Mouse (Mus musculus) lung, postnatal 0 days (tissue): ENCODE data around the gene Rab44. TPM values are rescaled to one million over a fixed set of nuclear protein-coding genes. Genes with fewer than 3 reads are reported as not detected.
A peak's percentile ranks its signal among the peaks of the same experiment; 100 is the strongest.

ENCODE experiments used
- ATAC-seq: fragments of 200-750 bp; cut with Nextera tagmentation; 2 replicates; pipeline ENCODE4 v1.8.0; 2017; ENCODE audit warnings: moderate library complexity
- DNase-seq: peaks from one replicate; pipeline ENCODE4 v3.0.0-alpha.2; 2016; ENCODE audit warnings: low spot score
- H3K27ac ChIP-seq: fragments of 300-500 bp; sonication (generic); 2 replicates; pipeline ENCODE4 v1.5.1; 2014; ENCODE audit warnings: antibody characterized with exemption, mild to moderate bottlenecking, low read length, mixed read lengths
- H3K27me3 ChIP-seq: fragments of 300-500 bp; sonication (generic); replicated peaks from 2 replicates; pipeline ENCODE4 v1.6.1; 2014; ENCODE audit warnings: low read length, mixed read lengths; ENCODE audit not compliant: insufficient read depth
- H3K36me3 ChIP-seq: fragments of 300-500 bp; sonication (generic); 2 replicates; pipeline ENCODE4 v1.6.1; 2014; ENCODE audit warnings: low read length, mixed read lengths; ENCODE audit not compliant: insufficient read depth
- H3K4me1 ChIP-seq: fragments of 300-500 bp; sonication (generic); 2 replicates; pipeline ENCODE4 v1.6.1; 2014; ENCODE audit warnings: antibody characterized with exemption, low read depth, low read length, mixed read lengths; ENCODE audit not compliant: insufficient read depth
- H3K4me2 ChIP-seq: fragments of 300-500 bp; sonication (generic); replicated peaks from 2 replicates; pipeline ENCODE4 v1.6.1; 2014; ENCODE audit warnings: low read depth, mild to moderate bottlenecking, low read length, moderate library complexity, mixed read lengths
- H3K4me3 ChIP-seq: fragments of 300-500 bp; sonication (generic); 2 replicates; pipeline ENCODE4 v1.5.1; 2014; ENCODE audit warnings: low read depth, low read length
- H3K9ac ChIP-seq: fragments of 300-500 bp; sonication (generic); replicated peaks from 2 replicates; pipeline ENCODE4 v1.6.1; 2014; ENCODE audit warnings: low read depth, mild to moderate bottlenecking
- H3K9me3 ChIP-seq: fragments of 300-500 bp; sonication (generic); 2 replicates; pipeline ENCODE4 v1.6.1; 2016; ENCODE audit warnings: low read length, mixed read lengths
- CTCF ChIP-seq: IDR thresholded peaks from 2 replicates; pipeline ENCODE4 v1.5.1; 2016; ENCODE audit warnings: antibody characterized with exemption, mild to moderate bottlenecking
- EP300 ChIP-seq: IDR thresholded peaks from 2 replicates; pipeline ENCODE4 v1.6.1; 2016; ENCODE audit warnings: antibody characterized with exemption, mild to moderate bottlenecking, control low read depth
- WGBS: fragments of 180-500 bp; shearing (Covaris S2); extraction: QIAGEN DNeasy Blood & Tissue Kit; methylation state at CpG from one replicate; pipeline ENCODE4 v1.1.7; 2014; 5-methylcytosine and 5-hydroxymethylcytosine counted together
- polyA plus RNA-seq: library from polyadenylated mRNA; unstranded; fragments of >200 nt; fragmentation: Nextera tagmentation; extraction: Ambion mirVana; gene quantifications from 2 replicates; pipeline ENCODE4 v1.2.1, GENCODE M21; 2015

Rab44 gene
- polyA plus RNA-seq, 1 experiment from 2014 or later = 1.0 TPM

DNA sequence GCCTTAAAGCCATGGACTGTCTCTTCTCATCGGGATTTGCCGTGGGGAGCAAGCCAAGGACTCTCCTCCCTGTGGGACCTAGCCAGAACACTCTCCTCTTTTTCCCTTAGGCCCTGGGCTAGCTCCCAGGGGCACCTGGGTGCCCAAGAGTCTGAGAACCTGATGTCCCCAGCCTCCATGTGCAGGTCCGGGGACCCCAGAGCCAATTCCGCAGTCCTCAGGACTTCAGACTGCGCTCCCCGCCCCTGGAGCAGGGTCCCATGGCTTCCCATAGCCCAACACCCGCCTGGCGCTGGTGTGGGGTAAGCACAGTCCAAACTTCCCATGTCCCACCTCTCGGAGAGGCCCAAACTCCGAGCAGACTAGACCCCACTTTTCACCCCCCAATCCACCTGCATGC lies 28.7 kb upstream of the Rab44 start:
- no peak overlapping the region for H3K9ac ChIP-seq

DNA sequence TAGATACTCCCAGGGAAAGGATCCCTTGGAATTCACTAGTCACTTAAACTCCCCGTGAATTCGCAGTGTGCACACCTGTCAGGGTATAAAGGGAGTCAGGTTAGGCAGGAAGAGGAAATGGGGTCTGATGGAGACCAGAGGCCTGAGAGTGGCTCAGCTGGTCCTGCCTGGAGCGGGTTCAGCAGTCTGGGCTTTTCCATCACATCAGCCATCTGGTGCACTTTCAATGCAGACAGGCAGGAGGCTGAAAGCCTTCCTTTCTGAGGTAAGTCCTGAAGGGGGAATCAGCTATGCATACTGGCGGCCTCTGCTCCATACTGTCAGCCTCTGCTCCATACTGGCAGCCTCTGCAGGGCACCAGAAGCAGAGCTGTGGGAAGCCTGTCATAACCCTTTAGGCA lies 27.0 kb upstream of the Rab44 start:
- no peaks in the 10 kb centered on the region; the same call in 1 of the 2 replicates for H3K4me1 ChIP-seq
- H3K4me2 ChIP-seq = no peak overlapping the region
- ATAC-seq = no peak
- DNase-seq = no peak
- no peak for TF ChIP-seq CTCF
- no peaks in the 10 kb centered on the region for H3K27me3 ChIP-seq
- H3K9ac ChIP-seq = no peak overlapping the region
- H3K9me3 ChIP-seq = no peaks in the 10 kb centered on the region
- no peak overlapping the region for H3K27ac ChIP-seq
- no peak overlapping the region for H3K4me3 ChIP-seq
- WGBS = 83% methylated on average over 4 of the region's 4 CpGs
- no peaks in the 10 kb centered on the region for H3K36me3 ChIP-seq

More for the DNA sequence above, 28.7 kb upstream of the Rab44 start:
- H3K27me3 ChIP-seq = no peaks in the 10 kb centered on the region
- no peaks in the 10 kb centered on the region for H3K4me1 ChIP-seq
- H3K4me2 ChIP-seq = no peak overlapping the region
- no peaks in the 10 kb centered on the region for H3K36me3 ChIP-seq
- no peak overlapping the region for H3K4me3 ChIP-seq
- H3K9me3 ChIP-seq = no peaks in the 10 kb centered on the region
- ATAC-seq (no peak), DNase-seq (no peak)
- TF ChIP-seq EP300 (no peak), CTCF (no peak)
- H3K27ac ChIP-seq = no peak overlapping the region
- WGBS = 79% methylated on average over 10 of the region's 10 CpGs

- 78% methylated on average over 3 of the region's 3 CpGs for WGBS
- no peak within 1 kb of the TSS for H3K4me3 ChIP-seq
- H3K36me3 ChIP-seq = no peaks in the 10 kb centered on the region
- ATAC-seq (no peak), DNase-seq (no peak)
- no peaks in the 10 kb centered on the region for H3K9me3 ChIP-seq
- H3K4me2 ChIP-seq = no peak within 1 kb of the TSS
- H3K27me3 ChIP-seq = no peaks in the 10 kb centered on the region; the same call in 1 of the 2 replicates
- H3K4me1 ChIP-seq = peaks cover 5% of the 10 kb centered on the region
- TF ChIP-seq CTCF = no peak
- TF ChIP-seq EP300 = no peak
- H3K27ac ChIP-seq = no peak within 1 kb of the TSS
- H3K9ac ChIP-seq = no peak within 1 kb of the TSS
These were observed 23.2 kb upstream of the Rab44 start, which contains the start of gene Cdkn1a for GRCm38 (mm10) chr17:29090776-29091175. Cdkn1a (plus strand) TSS chr17:29090976.

DNA sequence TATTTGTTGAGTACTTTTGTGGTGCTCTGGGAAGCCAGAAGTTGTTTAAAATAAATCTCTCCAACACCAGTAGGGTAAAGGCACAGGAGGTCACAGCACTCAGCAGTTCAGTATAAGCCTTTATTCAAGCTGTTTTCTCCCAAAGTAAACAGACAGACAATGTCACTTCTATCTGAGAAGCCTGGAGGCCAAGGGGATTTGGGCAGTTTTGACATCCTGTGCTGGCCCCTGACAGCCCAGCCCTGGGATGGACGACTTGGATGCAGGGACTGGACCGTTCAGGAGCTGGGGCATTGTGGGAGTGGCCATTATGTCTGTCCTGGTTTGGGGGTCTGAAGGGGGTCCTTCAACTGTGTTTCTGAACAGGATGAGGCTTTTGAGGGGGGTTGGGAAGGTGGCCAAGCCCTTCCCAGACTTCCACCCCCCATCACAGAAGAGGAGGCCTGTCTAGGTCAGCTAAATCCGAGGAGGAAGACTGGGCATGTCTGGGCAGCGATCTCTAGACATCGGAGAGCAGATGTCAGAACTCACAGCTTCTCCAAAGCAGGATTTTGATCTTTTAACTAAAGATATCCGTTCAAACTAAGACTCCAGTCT lies 22.5 kb upstream of the Rab44 start:
- peaks cover 5% of the 10 kb centered on the region for H3K4me1 ChIP-seq
- H3K4me3 ChIP-seq = no peak overlapping the region
- H3K9ac ChIP-seq = no peak overlapping the region
- DNase-seq (no peak), ATAC-seq (no peak)
- TF ChIP-seq EP300 = no peak
- no peak for TF ChIP-seq CTCF
- H3K4me2 ChIP-seq = no peak overlapping the region
- no peaks in the 10 kb centered on the region for H3K36me3 ChIP-seq
- H3K27me3 ChIP-seq = no peaks in the 10 kb centered on the region; the same call in 1 of the 2 replicates
- H3K27ac ChIP-seq = no peak overlapping the region
- WGBS = 17% methylated on average over 6 of the region's 6 CpGs
- H3K9me3 ChIP-seq = no peaks in the 10 kb centered on the region

- peaks cover 5% of the 10 kb centered on the region for H3K4me1 ChIP-seq
- H3K9ac ChIP-seq = no peak overlapping the region
- TF ChIP-seq CTCF (no peak), EP300 (no peak)
- no peak overlapping the region for H3K27ac ChIP-seq
- H3K27me3 ChIP-seq = no peaks in the 10 kb centered on the region; the same call in 1 of the 2 replicates
- ATAC-seq (no peak), DNase-seq (no peak)
- WGBS = 52% methylated on average over 5 of the region's 5 CpGs
- H3K4me2 ChIP-seq = no peak overlapping the region
- H3K9me3 ChIP-seq = no peaks in the 10 kb centered on the region
- no peak overlapping the region for H3K4me3 ChIP-seq
- H3K36me3 ChIP-seq = no peaks in the 10 kb centered on the region
These were observed 21.4 kb upstream of the Rab44 start for GRCm38 (mm10) chr17:29092497-29092896.

- DNase-seq = peak; percentile 97
- H3K4me3 ChIP-seq = peak overlapping the region; percentile 79
- peak overlapping the region; percentile 91 for H3K9ac ChIP-seq
- H3K4me1 ChIP-seq = peaks cover 5% of the 10 kb centered on the region
- no peaks in the 10 kb centered on the region; the same call in 1 of the 2 replicates for H3K27me3 ChIP-seq
- H3K36me3 ChIP-seq = 0 out of 2 replicates have a peak, but pooled peaks cover under 1% of the 10 kb centered on the region
- TF ChIP-seq CTCF (no peak), EP300 (no peak; the same call in 1 of the 2 replicates)
- WGBS = 7% methylated on average over 35 of the region's 36 CpGs
- H3K9me3 ChIP-seq = no peaks in the 10 kb centered on the region
- peak overlapping the region; percentile 79 for H3K4me2 ChIP-seq
- H3K27ac ChIP-seq = peak overlapping the region; percentile 94
- peak; percentile 70 for ATAC-seq
These were observed 20.6 kb upstream of the Rab44 start for GRCm38 (mm10) chr17:29093110-29093952.
